Mouse (Mus musculus): ENCODE data around the gene Olfr748.
A peak's percentile ranks its signal among the peaks of the same experiment; 100 is the strongest.
"Not testable (repeated sequence)": the region's sequence is repeated elsewhere in the genome, so short reads cannot be mapped to it uniquely, and the experiment has no call there.

Olfr748 gene

DNA sequence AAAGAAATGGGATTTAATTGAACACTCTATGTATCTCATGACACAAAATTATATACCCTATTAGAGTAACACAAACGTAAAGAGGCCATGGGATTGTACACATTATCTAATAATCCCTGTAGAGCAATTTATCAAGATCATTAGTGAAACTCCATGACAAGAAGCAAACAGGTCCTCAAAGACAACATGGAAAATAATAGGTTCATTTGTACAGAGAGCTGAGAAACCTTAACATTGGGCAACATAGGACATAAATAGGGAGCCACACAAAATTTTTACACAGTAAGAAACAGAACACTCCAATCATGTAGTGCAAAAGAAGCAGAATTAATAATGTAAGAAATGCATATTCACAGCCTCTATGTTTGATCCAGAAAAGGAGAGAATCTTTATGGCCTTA lies at the start of gene Olfr748:
Gene Olfr748, plus strand, starts transcription at position 301 of the 400 bp plus-strand sequence.
- no peak for DNase-seq (ENCODE audit: inconsistent age in 2 of 2, low spot score in 1 of 2)

- DNase-seq (ENCODE audit: inconsistent age in 2 of 2, low spot score in 1 of 2) = no peak
Measured at GRCm38 (mm10) chr14:50693106-50693505, 14.1 kb upstream of the Olfr748 start, which contains the start of gene Olfr747. Olfr747 (minus strand) TSS chr14:50693206.

DNA sequence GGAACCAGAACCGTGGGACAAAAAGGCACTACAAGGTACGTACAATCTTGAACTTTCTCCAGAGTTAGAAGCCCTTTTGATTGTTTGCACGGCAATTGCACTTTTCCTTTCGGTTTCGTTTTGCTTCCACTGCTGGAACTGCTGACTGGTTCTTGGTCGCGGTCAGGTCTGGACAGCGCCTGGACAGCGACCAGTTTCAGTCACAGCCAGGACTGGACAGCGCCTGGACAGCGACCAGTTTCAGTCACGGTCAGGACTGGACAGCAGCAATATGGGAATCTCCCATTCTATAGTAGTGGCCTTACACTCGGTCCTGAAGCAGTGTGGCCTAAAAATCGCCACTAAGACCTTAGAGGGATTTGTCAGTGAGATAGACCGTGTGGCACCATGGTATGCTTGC lies 12.7 kb downstream of the Olfr748 start:
- not testable (repeated sequence) for DNase-seq (ENCODE audit: inconsistent age in 2 of 2, low spot score in 1 of 2)

GRCm38 (mm10) chr14:50722371-50722770 lies 15.2 kb downstream of the Olfr748 start:
- DNase-seq (ENCODE audit: inconsistent age in 2 of 2, low spot score in 1 of 2) = peak; percentile 62 to 73

DNA sequence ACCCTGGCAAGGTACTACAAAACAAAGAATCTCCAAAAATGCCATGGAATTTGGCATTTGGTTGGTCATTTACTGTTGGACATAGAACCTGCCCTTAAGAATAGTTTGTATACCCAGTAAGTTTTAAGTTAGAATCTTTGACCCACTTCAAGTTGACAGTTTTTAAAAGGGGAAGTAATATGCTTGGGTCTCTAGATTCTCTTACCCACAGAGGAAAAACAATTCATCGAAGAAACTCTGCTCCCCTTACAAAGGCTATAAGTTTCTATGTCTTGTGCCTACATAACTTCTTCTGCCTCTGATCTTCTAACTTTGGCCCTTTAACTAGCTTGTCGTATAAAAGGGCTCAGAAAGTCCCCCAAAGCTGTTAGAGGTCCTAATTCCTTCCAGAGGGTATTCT lies 33.2 kb downstream of the Olfr748 start:
- no peak for DNase-seq (ENCODE audit: inconsistent age in 2 of 2, low spot score in 1 of 2)

GRCm38 (mm10) chr14:50741584-50741983 lies 34.4 kb downstream of the Olfr748 start:
- no peak for DNase-seq (ENCODE audit: inconsistent age in 2 of 2, low spot score in 1 of 2)

DNA sequence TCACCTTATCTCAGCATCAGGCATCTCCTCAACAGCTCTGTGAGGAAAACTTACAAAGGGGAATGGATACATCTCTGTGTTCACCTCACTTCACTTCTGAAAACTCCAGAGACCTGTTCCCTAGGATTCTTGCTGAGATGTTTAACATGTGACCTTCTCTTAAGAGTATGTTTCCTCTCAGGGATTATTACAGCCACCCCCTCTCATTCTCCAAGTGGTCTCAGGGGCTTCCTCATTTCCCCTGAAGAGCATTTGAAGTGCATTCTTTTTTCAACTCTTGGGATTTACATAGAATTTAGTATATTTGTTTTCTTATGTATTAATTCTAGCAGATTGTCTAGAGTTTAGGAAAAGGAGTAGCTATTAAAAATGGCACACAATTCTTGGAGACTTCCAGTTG lies 37.8 kb downstream of the Olfr748 start, which contains the start of gene Olfr749:
Gene Olfr749, minus strand, starts transcription at position 101 of the 400 bp plus-strand sequence.
- no peak for DNase-seq (ENCODE audit: inconsistent age in 2 of 2, low spot score in 1 of 2)

DNA sequence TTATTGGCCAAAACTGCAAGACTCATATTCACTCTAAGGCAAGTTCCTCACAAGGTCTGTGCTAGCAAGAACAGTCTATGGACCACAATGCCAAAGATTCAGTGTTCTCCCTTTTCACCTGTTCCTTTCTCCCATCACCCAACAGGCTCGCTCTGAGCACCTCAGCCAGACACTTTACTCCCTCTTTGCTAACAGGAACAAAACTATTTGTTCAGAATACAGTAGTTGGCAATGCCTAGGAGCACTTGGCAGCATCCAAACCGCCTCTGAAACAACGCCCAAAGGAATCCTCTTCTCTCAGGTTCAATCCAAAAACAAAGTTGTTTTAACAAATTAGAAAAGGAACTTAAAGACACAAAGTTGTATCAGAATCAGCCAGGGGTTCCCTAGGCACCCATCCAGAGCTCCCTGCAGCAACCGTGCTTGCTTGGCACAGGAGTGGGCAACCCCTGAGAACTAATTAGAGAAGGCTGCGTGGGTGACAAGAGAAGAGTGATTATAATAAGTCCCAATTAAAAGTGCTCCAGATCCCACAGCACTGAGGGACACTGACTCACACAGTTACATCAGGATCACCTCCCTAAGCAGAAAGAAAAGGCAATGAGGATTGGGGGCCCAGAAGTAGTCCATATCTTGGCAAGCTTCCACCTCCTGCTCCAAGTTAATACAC lies 51.4 kb downstream of the Olfr748 start:
- no peak for DNase-seq (ENCODE audit: inconsistent age in 2 of 2, low spot score in 1 of 2)

Measured in adrenal gland, adult (tissue).